ENCODE assay signal across 8 mouse cellular contexts in the genomic region with DNA sequence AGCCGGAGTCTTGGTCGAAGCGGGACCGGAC. TPM values are rescaled to one million over a fixed set of nuclear protein-coding genes. Genes with fewer than 3 reads are reported as not detected.
DNase-seq lines count a peak whose midpoint lies in the region; ATAC-seq and TF ChIP-seq lines count a peak whose summit lies in the region.

A gene (minus strand): TSS at position 27 of the 31 bp plus-strand sequence.

- H3K4me1 ChIP-seq in lung, adult 2 months (ENCODE audit: control insufficient read depth, insufficient read depth, low read length) = peaks cover 11% of the 10 kb centered on the region
- H3K4me1 ChIP-seq in forebrain, embryonic 11.5 days (replicated peaks; ENCODE audit: control insufficient read depth, insufficient read depth, low read length) = peaks cover 14% of the 10 kb centered on the region; the same call in 1 of the 2 replicates
- peaks cover 41% of the 10 kb centered on the region for H3K4me1 ChIP-seq in limb, embryonic 10.5 days
- H3K4me1 ChIP-seq in neural tube, embryonic 14.5 days (ENCODE audit: control insufficient read depth, insufficient read depth, low read length) = peaks cover 18% of the 10 kb centered on the region

- no peak for TF ChIP-seq POLR2A in lung, adult 2 months (IDR thresholded peaks at IDR 0.05; ENCODE audit: borderline replicate concordance, extremely low read depth, low read depth, low read length)

- peak within 1 kb of the TSS; percentile 50 for H3K4me3 ChIP-seq in lung, adult 2 months (replicated peaks; ENCODE audit: extremely low read depth, low read depth, low read length)
- H3K4me3 ChIP-seq in forebrain, embryonic 11.5 days (ENCODE audit: low read depth, low read length) = peak within 1 kb of the TSS; percentile 43
- H3K4me3 ChIP-seq in limb, embryonic 10.5 days = peak within 1 kb of the TSS; percentile 56
- H3K4me3 ChIP-seq in neural tube, embryonic 14.5 days (ENCODE audit: low read depth, low read length) = peak within 1 kb of the TSS; percentile 40

- H3K27me3 ChIP-seq in forebrain, embryonic 11.5 days (ENCODE audit: control insufficient read depth, insufficient read depth, low read length) = peaks cover 48% of the 10 kb centered on the region
- peaks cover 84% of the 10 kb centered on the region for H3K27me3 ChIP-seq in limb, embryonic 10.5 days (ENCODE audit: low read depth, poor library complexity, severe bottlenecking)
- peaks cover 32% of the 10 kb centered on the region for H3K27me3 ChIP-seq in neural tube, embryonic 14.5 days (ENCODE audit: control insufficient read depth, insufficient read depth, low read length)

- no peak within 1 kb of the TSS for H3K27ac ChIP-seq in forebrain, embryonic 11.5 days (ENCODE audit: low read depth, low read length)
- H3K27ac ChIP-seq in limb, embryonic 10.5 days = peak within 1 kb of the TSS; percentile 75
- H3K27ac ChIP-seq in neural tube, embryonic 14.5 days (ENCODE audit: low read depth, low read length) = no peak within 1 kb of the TSS

- H3K4me2 ChIP-seq in forebrain, embryonic 11.5 days (ENCODE audit: low read depth, low read length, severe bottlenecking) = peak within 1 kb of the TSS; percentile 83
- peak within 1 kb of the TSS; percentile 85 for H3K4me2 ChIP-seq in neural tube, embryonic 14.5 days (ENCODE audit: low read depth, low read length)

- WGBS in lung, adult 2 months = 0% methylated on average over 4 of the region's 4 CpGs
- 0% methylated on average over 4 of the region's 4 CpGs for WGBS in forebrain, embryonic 11.5 days
- WGBS in limb, embryonic 10.5 days = 0% methylated on average over 4 of the region's 4 CpGs
- 3% methylated on average over 4 of the region's 4 CpGs for WGBS in neural tube, embryonic 14.5 days

- no peaks in the 10 kb centered on the region for H3K9me3 ChIP-seq in forebrain, embryonic 11.5 days (ENCODE audit: control insufficient read depth, low read length)
- no peaks in the 10 kb centered on the region for H3K9me3 ChIP-seq in limb, embryonic 10.5 days (replicated peaks)
- no peaks in the 10 kb centered on the region for H3K9me3 ChIP-seq in neural tube, embryonic 14.5 days (ENCODE audit: control insufficient read depth, low read length)

- no peak for DNase-seq in lung, adult 2 months
- no peak for DNase-seq in lung, postnatal 25 days (ENCODE audit: low spot score)
- DNase-seq in forebrain, embryonic 11.5 days (ENCODE audit: low spot score) = no peak
- DNase-seq in limb, embryonic 10.5 days (ENCODE audit: low spot score) = no peak
- no peak for DNase-seq in layer of hippocampus, adult 9-11 months
- no peak for DNase-seq in urinary bladder, postnatal 14 days (ENCODE audit: low spot score)
- no peak for DNase-seq in spleen, postnatal 36 days (ENCODE audit: low spot score in 2 of 2)

- ATAC-seq in forebrain, embryonic 11.5 days (replicated peaks; ENCODE audit: low FRiP score) = no peak
- ATAC-seq in neural tube, embryonic 14.5 days (ENCODE audit: low read depth) = no peak

- no peaks in the 10 kb centered on the region for H3K36me3 ChIP-seq in forebrain, embryonic 11.5 days (ENCODE audit: control insufficient read depth, insufficient read depth, low read length)
- H3K36me3 ChIP-seq in limb, embryonic 10.5 days = no peaks in the 10 kb centered on the region
- no peaks in the 10 kb centered on the region for H3K36me3 ChIP-seq in neural tube, embryonic 14.5 days (ENCODE audit: control insufficient read depth, insufficient read depth, low read length)

- H3K9ac ChIP-seq in forebrain, embryonic 11.5 days (ENCODE audit: low read length) = peak within 1 kb of the TSS; percentile 51
- peak within 1 kb of the TSS; percentile 44; the same call in 1 of the 2 replicates for H3K9ac ChIP-seq in neural tube, embryonic 14.5 days (replicated peaks; ENCODE audit: low read depth, low read length)

- no peak for TF ChIP-seq CTCF in lung, adult 2 months (IDR thresholded peaks at IDR 0.05; ENCODE audit: insufficient read depth, low read length)

RNA-seq across cellular contexts. Expression of the gene that starts here (rescaled TPM):
- 9.9 and 10.0 TPM in 2 replicates for polyA plus RNA-seq in lung, adult 2 months (2012; rRNA removed)
- 6.6 and 11.6 TPM in 2 replicates for polyA plus RNA-seq in forebrain, embryonic 11.5 days (2014; fragmentation: Nextera tagmentation; extraction: Ambion mirVana)
- polyA plus RNA-seq in limb, embryonic 10.5 days (2016; fragmentation: Nextera tagmentation; extraction: Ambion mirVana) = 0.30 and 0.80 TPM in 2 replicates
- polyA plus RNA-seq in neural tube, embryonic 14.5 days (2014; fragmentation: Nextera tagmentation; extraction: Ambion mirVana) = not detected in 2 replicates
